Mouse (Mus musculus): Measurements from ENCODE around the gene Bloc1s5. TPM values are rescaled to one million over a fixed set of nuclear protein-coding genes. Genes with fewer than 3 reads are reported as not detected.

Bloc1s5 gene
- total and polyA plus RNA-seq, 3 experiments = 5.6 to 12.7 (median 9.3) TPM

- no peak for TF ChIP-seq CHD1 (IDR thresholded peaks at IDR 0.05; ENCODE audit: low read depth, low read length)
- no peak for TF ChIP-seq MEF2A (IDR thresholded peaks at IDR 0.05; ENCODE audit: borderline replicate concordance, low read depth, low read length)
- TF ChIP-seq GABPA (IDR thresholded peaks at IDR 0.05; ENCODE audit: insufficient replicate concordance, low read depth, low read length) = no peak
- TF ChIP-seq HCFC1 (IDR thresholded peaks at IDR 0.05; ENCODE audit: low read depth, low read length) = no peak
- TF ChIP-seq UBTF (IDR thresholded peaks at IDR 0.05; ENCODE audit: low read depth, low read length) = no peak
- TF ChIP-seq TCF12 (IDR thresholded peaks at IDR 0.05; ENCODE audit: low read depth, low read length) = no peak
- no peak for TF ChIP-seq CHD2 (IDR thresholded peaks at IDR 0.05; ENCODE audit: low read length)
- no peak for TF ChIP-seq KAT2A (IDR thresholded peaks at IDR 0.05; ENCODE audit: insufficient replicate concordance, low read length)
- no peak for TF ChIP-seq POLR2A (IDR thresholded peaks at IDR 0.05; ENCODE audit: low read depth, low read length)
- no peak for TF ChIP-seq JUND (conservative IDR thresholded peaks at IDR 0.05; ENCODE audit: low read depth, low read length)
- no peak for TF ChIP-seq MYC (IDR thresholded peaks at IDR 0.05; ENCODE audit: low read depth, low read length)
- no peak for TF ChIP-seq USF2 (conservative IDR thresholded peaks at IDR 0.05; ENCODE audit: low read depth, low read length)
- no peak for TF ChIP-seq USF1 (IDR thresholded peaks at IDR 0.05; ENCODE audit: low read depth, low read length)
- no peak for TF ChIP-seq TBP (conservative IDR thresholded peaks at IDR 0.05; ENCODE audit: low read depth, low read length)
- no peak for TF ChIP-seq ZC3H11A (IDR thresholded peaks at IDR 0.05; ENCODE audit: low read depth, low read length)
- no peak for TF ChIP-seq PAX5 (IDR thresholded peaks at IDR 0.05; ENCODE audit: low read length)
- TF ChIP-seq ETS1 (conservative IDR thresholded peaks at IDR 0.05; ENCODE audit: low read depth, low read length) = no peak
- Histone ChIP-seq H3K27ac (ENCODE audit: insufficient read depth, low read depth) (no peak overlapping the region), H3K4me2 (ENCODE audit: insufficient read depth, low read depth, poor library complexity, severe bottlenecking) (no peak overlapping the region), H3K36me3 (replicated peaks in 1 of 2; ENCODE audit: control insufficient read depth in 1 of 2, insufficient read depth in 1 of 2, low read length in 1 of 2) (peaks cover 11 to 64% of the 10 kb centered on the region in 2 experiments), H3K9ac (ENCODE audit: insufficient read depth, low read depth) (no peak overlapping the region), H3K4me1 (ENCODE audit: control insufficient read depth in 1 of 2, insufficient read depth in 2 of 2) (no peaks in the 10 kb centered on the region), H3K4me3 (replicated peaks in 1 of 3; ENCODE audit: low read depth in 2 of 3, low read length in 2 of 3, poor library complexity in 1 of 3) (no peak overlapping the region), H3K27me3 (replicated peaks) (no peaks in the 10 kb centered on the region), H3K9me3 (replicated peaks; ENCODE audit: low read length) (peaks cover 5% of the 10 kb centered on the region), H3K79me2 (replicated peaks; ENCODE audit: control insufficient read depth, extremely low read depth, insufficient read depth, poor library complexity, severe bottlenecking) (no peaks in the 10 kb centered on the region)
- in situ Hi-C loops (cut with MboI; ENCODE audit: low pct_ligation_motif_present, low pct_unique_long_range_greater_than_20kb, low sequenced_read_pairs) (no loop called here), dilution Hi-C loops (cut with MboI; ENCODE audit: extremely low pct_ligation_motif_present, extremely low pct_unique_long_range_greater_than_20kb, low sequenced_read_pairs) (no loop called here)
- DNase-seq (ENCODE audit: extremely low read depth) = no peak
Observed at GRCm38 (mm10) chr13:38616887-38617286, 18.0 kb downstream of the Bloc1s5 start.

DNA sequence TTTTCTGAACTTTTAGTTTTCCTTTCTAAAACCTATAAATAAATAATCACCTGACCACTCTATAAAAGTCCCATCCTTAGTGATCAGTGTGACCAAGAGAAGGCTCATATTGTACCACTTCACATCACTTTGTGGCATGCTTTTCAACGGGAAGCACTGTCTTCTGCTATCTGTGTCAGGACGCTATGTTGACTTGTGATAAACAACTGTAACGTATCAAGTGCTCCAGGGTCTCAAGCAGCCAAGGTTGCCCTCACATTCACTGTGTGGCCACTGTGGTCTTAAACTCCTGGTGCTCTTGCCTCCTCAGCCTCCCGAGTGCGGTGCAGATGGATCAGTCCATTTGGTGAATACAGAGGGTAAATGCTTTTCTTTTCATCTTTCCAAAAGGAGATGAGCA, 19.3 kb downstream of the Bloc1s5 start:
- Histone ChIP-seq H3K9me3 (replicated peaks; ENCODE audit: low read length) (peaks cover 5% of the 10 kb centered on the region), H3K4me1 (ENCODE audit: control insufficient read depth in 1 of 2, insufficient read depth in 2 of 2) (no peaks in the 10 kb centered on the region), H3K9ac (ENCODE audit: insufficient read depth, low read depth) (no peak overlapping the region), H3K36me3 (replicated peaks in 1 of 2; ENCODE audit: control insufficient read depth in 1 of 2, insufficient read depth in 1 of 2, low read length in 1 of 2) (peaks cover 12 to 67% of the 10 kb centered on the region in 2 experiments), H3K4me2 (ENCODE audit: insufficient read depth, low read depth, poor library complexity, severe bottlenecking) (no peak overlapping the region), H3K27me3 (replicated peaks) (no peaks in the 10 kb centered on the region), H3K4me3 (replicated peaks in 1 of 3; ENCODE audit: low read depth in 2 of 3, low read length in 2 of 3, poor library complexity in 1 of 3) (no peak overlapping the region), H3K27ac (ENCODE audit: insufficient read depth, low read depth) (no peak overlapping the region), H3K79me2 (replicated peaks; ENCODE audit: control insufficient read depth, extremely low read depth, insufficient read depth, poor library complexity, severe bottlenecking) (no peaks in the 10 kb centered on the region)
- no peak for DNase-seq (ENCODE audit: extremely low read depth)
- dilution Hi-C loops (cut with MboI; ENCODE audit: extremely low pct_ligation_motif_present, extremely low pct_unique_long_range_greater_than_20kb, low sequenced_read_pairs) (no loop called here), in situ Hi-C loops (cut with MboI; ENCODE audit: low pct_ligation_motif_present, low pct_unique_long_range_greater_than_20kb, low sequenced_read_pairs) (no loop called here)
- TF ChIP-seq USF2 (conservative IDR thresholded peaks at IDR 0.05; ENCODE audit: low read depth, low read length) (no peak), MAFK (IDR thresholded peaks at IDR 0.05; ENCODE audit: insufficient replicate concordance, low read length) (no peak), ZNF384 (IDR thresholded peaks at IDR 0.05; ENCODE audit: low read depth, low read length) (no peak), ZKSCAN1 (IDR thresholded peaks at IDR 0.05; ENCODE audit: borderline replicate concordance, low read depth, low read length) (no peak), NRF1 (IDR thresholded peaks at IDR 0.05; ENCODE audit: low read depth, low read length) (no peak), POLR2A (IDR thresholded peaks at IDR 0.05; ENCODE audit: low read depth, low read length) (no peak), RCOR1 (conservative IDR thresholded peaks at IDR 0.05; ENCODE audit: low read depth, low read length) (no peak), EP300 (IDR thresholded peaks at IDR 0.05; ENCODE audit: low read length) (no peak), UBTF (IDR thresholded peaks at IDR 0.05; ENCODE audit: low read depth, low read length) (no peak), ETS1 (conservative IDR thresholded peaks at IDR 0.05; ENCODE audit: low read depth, low read length) (no peak), CHD1 (IDR thresholded peaks at IDR 0.05; ENCODE audit: low read depth, low read length) (no peak), TCF12 (IDR thresholded peaks at IDR 0.05; ENCODE audit: low read depth, low read length) (no peak), MAX (IDR thresholded peaks at IDR 0.05; ENCODE audit: low read length) (no peak), HCFC1 (IDR thresholded peaks at IDR 0.05; ENCODE audit: low read depth, low read length) (no peak), JUND (conservative IDR thresholded peaks at IDR 0.05; ENCODE audit: low read depth, low read length) (no peak)

Data from CH12.LX (cell line).